25 mouse cellular contexts compared by ENCODE assay signal in genomic region chr2:127390352-127390751, GRCm38 (mm10). TPM values are rescaled to one million over a fixed set of nuclear protein-coding genes. Genes with fewer than 3 reads are reported as not detected.
"Had no signal": no experiment of that assay in that cellular context is flagged by ENCODE, and none has a peak within 500 bp of the region (broad histone marks: within the 10 kb centered on the region; RNA-seq: fewer than 3 reads in every experiment).

No protein-coding gene starts in this region.

- H3K4me3 ChIP-seq: limb, embryonic 12.5 days; limb, embryonic 15.5 days; lung, embryonic 15.5 days; megakaryocyte, embryonic 14.5 days; midbrain, embryonic 10.5 days; midbrain, embryonic 13.5 days; myocyte; neural tube, embryonic 13.5 days had no signal

- H3K36me3 ChIP-seq: limb, embryonic 12.5 days; limb, embryonic 15.5 days; lung, embryonic 15.5 days; midbrain, embryonic 10.5 days; midbrain, embryonic 13.5 days; neural tube, embryonic 13.5 days had no signal

- DNase-seq: left cerebral cortex, postnatal 4 days; liver, postnatal 0 days; lung, postnatal 36 days; right cerebral cortex, adult 18-20 months; right cerebral cortex, postnatal 14 days; right cerebral cortex, postnatal 4 days; thymus, adult 2 months; thymus, postnatal 14 days; thymus, postnatal 4 days had no signal

- H3K27ac ChIP-seq: hindbrain, postnatal 0 days; kidney, postnatal 0 days; limb, embryonic 12.5 days; limb, embryonic 15.5 days; liver, embryonic 14.5 days; lung, embryonic 15.5 days; midbrain, embryonic 10.5 days; midbrain, embryonic 13.5 days; neural tube, embryonic 13.5 days; stomach, postnatal 0 days had no signal

- H3K27me3 ChIP-seq: limb, embryonic 12.5 days; limb, embryonic 15.5 days; lung, embryonic 15.5 days; midbrain, embryonic 13.5 days; neural tube, embryonic 13.5 days had no signal

- H3K4me1 ChIP-seq: limb, embryonic 12.5 days; limb, embryonic 15.5 days; lung, embryonic 15.5 days; megakaryocyte, embryonic 14.5 days; midbrain, embryonic 10.5 days; midbrain, embryonic 13.5 days; neural tube, embryonic 13.5 days had no signal

RNA-seq across cellular contexts. Expression of gene Adra2b, which starts 27.3 kb away (rescaled TPM):
- polyA plus RNA-seq: myocyte had no signal

RNA-seq across cellular contexts. Expression of gene Gpat2, which starts 34.6 kb away (rescaled TPM):
- polyA plus RNA-seq: myocyte; stomach, embryonic 14.5 days had no signal

RNA-seq across cellular contexts. Expression of gene Astl, which starts 51.9 kb away (rescaled TPM):
- polyA plus RNA-seq: hindbrain, postnatal 0 days; intestine, embryonic 16.5 days; kidney, postnatal 0 days; limb, embryonic 12.5 days; liver, embryonic 11.5 days; liver, embryonic 14.5 days; liver, postnatal 0 days; lung, embryonic 15.5 days; midbrain, embryonic 10.5 days; midbrain, embryonic 13.5 days; midbrain, embryonic 16.5 days; neural tube, embryonic 13.5 days; stomach, embryonic 14.5 days; stomach, postnatal 0 days had no signal
